Mouse (Mus musculus): ENCODE data around the gene Gldn. TPM values are rescaled to one million over a fixed set of nuclear protein-coding genes. Genes with fewer than 3 reads are reported as not detected.

Gene Gldn
- polyA plus RNA-seq (2012; rRNA removed): 0.19 and 0.27 TPM in 2 replicates

- H3K27me3 ChIP-seq (ENCODE audit: control insufficient read depth, insufficient read depth, low read length): no peaks in the 10 kb centered on the region; the same call in 1 of the 2 replicates
- H3K36me3 ChIP-seq (ENCODE audit: control insufficient read depth, insufficient read depth, low read length): no peaks in the 10 kb centered on the region
- TF ChIP-seq CTCF (IDR thresholded peaks at IDR 0.05; ENCODE audit: borderline replicate concordance, control insufficient read depth, extremely low read depth, insufficient read depth, low read length, poor library complexity) (no peak), POLR2A (IDR thresholded peaks at IDR 0.05; ENCODE audit: control insufficient read depth, extremely low read depth, insufficient read depth, low read length, poor library complexity) (no peak)
- no peak for DNase-seq
- H3K4me3 ChIP-seq (ENCODE audit: control insufficient read depth, insufficient read depth, low read length): no peak within 1 kb of the TSS
- no peaks in the 10 kb centered on the region for H3K4me1 ChIP-seq (replicated peaks; ENCODE audit: control insufficient read depth, insufficient read depth, low read length)
- H3K27ac ChIP-seq (ENCODE audit: control insufficient read depth, insufficient read depth, low read length): no peak within 1 kb of the TSS
- 8% methylated on average over 61 of the region's 61 CpGs for WGBS
Observed at GRCm38 (mm10) chr9:54286331-54286987, at the start of gene Gldn. Gene Gldn (plus strand): TSS chr9:54286486.

GRCm38 (mm10) chr9:54244869-54245665 is 41.2 kb upstream of the Gldn start:
- no peak for TF ChIP-seq POLR2A (IDR thresholded peaks at IDR 0.05; ENCODE audit: control insufficient read depth, extremely low read depth, insufficient read depth, low read length, poor library complexity)
- TF ChIP-seq CTCF (IDR thresholded peaks at IDR 0.05; ENCODE audit: borderline replicate concordance, control insufficient read depth, extremely low read depth, insufficient read depth, low read length, poor library complexity): no peak
- no peaks in the 10 kb centered on the region for H3K27me3 ChIP-seq (ENCODE audit: control insufficient read depth, insufficient read depth, low read length)
- H3K4me1 ChIP-seq (replicated peaks; ENCODE audit: control insufficient read depth, insufficient read depth, low read length): no peaks in the 10 kb centered on the region
- no peak for DNase-seq
- H3K36me3 ChIP-seq (ENCODE audit: control insufficient read depth, insufficient read depth, low read length): no peaks in the 10 kb centered on the region
- 80% methylated on average over 3 of the region's 3 CpGs for WGBS
- no peak overlapping the region for H3K27ac ChIP-seq (ENCODE audit: control insufficient read depth, insufficient read depth, low read length)
- no peak overlapping the region for H3K4me3 ChIP-seq (ENCODE audit: control insufficient read depth, insufficient read depth, low read length)

GRCm38 (mm10) chr9:54264754-54265153 is 21.5 kb upstream of the Gldn start:
- Histone ChIP-seq H3K4me3 (ENCODE audit: control insufficient read depth, insufficient read depth, low read length) (no peak overlapping the region), H3K27ac (ENCODE audit: control insufficient read depth, insufficient read depth, low read length) (no peak overlapping the region), H3K36me3 (ENCODE audit: control insufficient read depth, insufficient read depth, low read length) (no peaks in the 10 kb centered on the region), H3K27me3 (ENCODE audit: control insufficient read depth, insufficient read depth, low read length) (no peaks in the 10 kb centered on the region), H3K4me1 (replicated peaks; ENCODE audit: control insufficient read depth, insufficient read depth, low read length) (no peaks in the 10 kb centered on the region)
- 86% methylated on average over 4 of the region's 4 CpGs for WGBS
- TF ChIP-seq CTCF (IDR thresholded peaks at IDR 0.05; ENCODE audit: borderline replicate concordance, control insufficient read depth, extremely low read depth, insufficient read depth, low read length, poor library complexity) (no peak), POLR2A (IDR thresholded peaks at IDR 0.05; ENCODE audit: control insufficient read depth, extremely low read depth, insufficient read depth, low read length, poor library complexity) (no peak)
- no peak for DNase-seq

- 90% methylated on average over 7 of the region's 7 CpGs for WGBS
- H3K4me3 ChIP-seq (ENCODE audit: control insufficient read depth, insufficient read depth, low read length): no peak within 1 kb of the TSS
Observed at GRCm38 (mm10) chr9:54268010-54268409, 18.3 kb upstream of the Gldn start, which contains the start of gene Cyp19a1. Gene Cyp19a1 (minus strand): TSS chr9:54268110.

GRCm38 (mm10) chr9:54269987-54270386 is 16.3 kb upstream of the Gldn start:
- Histone ChIP-seq H3K27me3 (ENCODE audit: control insufficient read depth, insufficient read depth, low read length) (no peaks in the 10 kb centered on the region), H3K36me3 (ENCODE audit: control insufficient read depth, insufficient read depth, low read length) (no peaks in the 10 kb centered on the region), H3K4me3 (ENCODE audit: control insufficient read depth, insufficient read depth, low read length) (no peak overlapping the region), H3K4me1 (replicated peaks; ENCODE audit: control insufficient read depth, insufficient read depth, low read length) (no peaks in the 10 kb centered on the region), H3K27ac (ENCODE audit: control insufficient read depth, insufficient read depth, low read length) (no peak overlapping the region)
- TF ChIP-seq POLR2A (IDR thresholded peaks at IDR 0.05; ENCODE audit: control insufficient read depth, extremely low read depth, insufficient read depth, low read length, poor library complexity) (no peak), CTCF (IDR thresholded peaks at IDR 0.05; ENCODE audit: borderline replicate concordance, control insufficient read depth, extremely low read depth, insufficient read depth, low read length, poor library complexity) (no peak)
- DNase-seq: no peak
- WGBS: 85% methylated on average over 6 of the region's 6 CpGs

More at GRCm38 (mm10) chr9:54268010-54268409, 18.3 kb upstream of the Gldn start, which contains the start of gene Cyp19a1:
- DNase-seq: no peak
- no peak for TF ChIP-seq POLR2A (IDR thresholded peaks at IDR 0.05; ENCODE audit: control insufficient read depth, extremely low read depth, insufficient read depth, low read length, poor library complexity)
- TF ChIP-seq CTCF (IDR thresholded peaks at IDR 0.05; ENCODE audit: borderline replicate concordance, control insufficient read depth, extremely low read depth, insufficient read depth, low read length, poor library complexity): no peak
- no peaks in the 10 kb centered on the region for H3K36me3 ChIP-seq (ENCODE audit: control insufficient read depth, insufficient read depth, low read length)
- no peak within 1 kb of the TSS for H3K27ac ChIP-seq (ENCODE audit: control insufficient read depth, insufficient read depth, low read length)
- H3K4me1 ChIP-seq (replicated peaks; ENCODE audit: control insufficient read depth, insufficient read depth, low read length): no peaks in the 10 kb centered on the region
- H3K27me3 ChIP-seq (ENCODE audit: control insufficient read depth, insufficient read depth, low read length): no peaks in the 10 kb centered on the region

GRCm38 (mm10) chr9:54270889-54271288 is 15.4 kb upstream of the Gldn start:
- no peak for TF ChIP-seq POLR2A (IDR thresholded peaks at IDR 0.05; ENCODE audit: control insufficient read depth, extremely low read depth, insufficient read depth, low read length, poor library complexity)
- no peak for TF ChIP-seq CTCF (IDR thresholded peaks at IDR 0.05; ENCODE audit: borderline replicate concordance, control insufficient read depth, extremely low read depth, insufficient read depth, low read length, poor library complexity)
- WGBS: 44% methylated on average over 5 of the region's 5 CpGs
- Histone ChIP-seq H3K27ac (ENCODE audit: control insufficient read depth, insufficient read depth, low read length) (no peak overlapping the region), H3K4me3 (ENCODE audit: control insufficient read depth, insufficient read depth, low read length) (no peak overlapping the region), H3K4me1 (replicated peaks; ENCODE audit: control insufficient read depth, insufficient read depth, low read length) (no peaks in the 10 kb centered on the region), H3K36me3 (ENCODE audit: control insufficient read depth, insufficient read depth, low read length) (no peaks in the 10 kb centered on the region), H3K27me3 (ENCODE audit: control insufficient read depth, insufficient read depth, low read length) (no peaks in the 10 kb centered on the region)
- DNase-seq: no peak

Measured in thymus, adult 2 months (tissue).